Mouse (Mus musculus): ENCODE results near the gene Serpinb11. TPM values are rescaled to one million over a fixed set of nuclear protein-coding genes. Genes with fewer than 3 reads are reported as not detected.

The Serpinb11 gene
- total and polyA plus RNA-seq, 3 experiments, result not detected

GRCm38 (mm10) chr1:107376952-107377351 is 16.0 kb downstream of the Serpinb11 start:
- Histone ChIP-seq H3K4me3 (replicated peaks in 1 of 3; ENCODE audit: low read depth in 2 of 3, low read length in 2 of 3, poor library complexity in 1 of 3) (no peak overlapping the region), H3K4me1 (ENCODE audit: control insufficient read depth in 1 of 2, insufficient read depth in 2 of 2) (peaks cover 3 to 6% of the 10 kb centered on the region in 2 experiments), H3K79me2 (replicated peaks; ENCODE audit: control insufficient read depth, extremely low read depth, insufficient read depth, poor library complexity, severe bottlenecking) (no peaks in the 10 kb centered on the region), H3K36me3 (replicated peaks in 1 of 2; ENCODE audit: control insufficient read depth in 1 of 2, insufficient read depth in 1 of 2, low read length in 1 of 2) (no peaks in the 10 kb centered on the region), H3K27me3 (replicated peaks) (no peaks in the 10 kb centered on the region), H3K9ac (ENCODE audit: insufficient read depth, low read depth) (no peak overlapping the region), H3K4me2 (ENCODE audit: insufficient read depth, low read depth, poor library complexity, severe bottlenecking) (no peak overlapping the region), H3K9me3 (replicated peaks; ENCODE audit: low read length) (no peaks in the 10 kb centered on the region), H3K27ac (ENCODE audit: insufficient read depth, low read depth) (no peak overlapping the region)
- peak; percentile 64; the same call in 1 of the 2 replicates for TF ChIP-seq JUN (IDR thresholded peaks at IDR 0.05; ENCODE audit: insufficient read depth, low read depth, low read length)
- TF ChIP-seq NELFE (IDR thresholded peaks at IDR 0.05; ENCODE audit: low read depth, low read length), result no peak
- peak; percentile 60; the same call in 1 of the 2 replicates for TF ChIP-seq EP300 (IDR thresholded peaks at IDR 0.05; ENCODE audit: low read length)
- TF ChIP-seq IRF4 (IDR thresholded peaks at IDR 0.05; ENCODE audit: low read depth, low read length), result peak; percentile 60; the same call in 1 of the 2 replicates
- no peak for TF ChIP-seq SMC3 (IDR thresholded peaks at IDR 0.05; ENCODE audit: low read depth, low read length)
- DNase-seq (ENCODE audit: extremely low read depth), result peak; percentile 18
- in situ Hi-C loops (cut with MboI; ENCODE audit: low pct_ligation_motif_present, low pct_unique_long_range_greater_than_20kb, low sequenced_read_pairs) (no loop called here), dilution Hi-C loops (cut with MboI; ENCODE audit: extremely low pct_ligation_motif_present, extremely low pct_unique_long_range_greater_than_20kb, low sequenced_read_pairs) (no loop called here)

DNA sequence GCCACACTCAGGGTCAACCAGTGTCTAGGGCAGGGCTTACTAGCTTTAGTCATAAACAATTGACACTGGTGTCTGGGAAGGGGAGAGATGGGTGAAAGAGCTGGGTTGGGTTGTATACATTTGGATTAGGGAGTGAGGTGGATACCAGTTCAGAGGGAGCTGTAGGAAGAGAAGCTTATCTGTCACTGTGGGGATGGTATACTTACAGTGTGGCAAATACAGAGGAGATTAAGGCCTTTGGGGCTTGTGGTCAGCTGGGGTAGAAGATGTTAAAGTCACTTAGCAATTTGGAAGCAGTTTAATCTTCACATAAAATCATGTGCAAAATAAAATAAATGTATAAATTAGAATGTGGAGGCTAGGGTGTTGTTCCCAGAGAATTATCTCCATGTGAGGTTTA is 17.4 kb downstream of the Serpinb11 start:
- dilution Hi-C loops (cut with MboI; ENCODE audit: extremely low pct_ligation_motif_present, extremely low pct_unique_long_range_greater_than_20kb, low sequenced_read_pairs) (no loop called here), in situ Hi-C loops (cut with MboI; ENCODE audit: low pct_ligation_motif_present, low pct_unique_long_range_greater_than_20kb, low sequenced_read_pairs) (no loop called here)
- no peaks in the 10 kb centered on the region for H3K27me3 ChIP-seq (replicated peaks)
- DNase-seq (ENCODE audit: extremely low read depth), result no peak
- H3K79me2 ChIP-seq (replicated peaks; ENCODE audit: control insufficient read depth, extremely low read depth, insufficient read depth, poor library complexity, severe bottlenecking), result no peaks in the 10 kb centered on the region
- no peak overlapping the region for H3K4me3 ChIP-seq (replicated peaks in 1 of 3; ENCODE audit: low read depth in 2 of 3, low read length in 2 of 3, poor library complexity in 1 of 3)
- H3K27ac ChIP-seq (ENCODE audit: insufficient read depth, low read depth), result no peak overlapping the region
- no peak overlapping the region for H3K4me2 ChIP-seq (ENCODE audit: insufficient read depth, low read depth, poor library complexity, severe bottlenecking)
- no peak for TF ChIP-seq NRF1 (IDR thresholded peaks at IDR 0.05; ENCODE audit: low read depth, low read length)
- TF ChIP-seq E2F4 (IDR thresholded peaks at IDR 0.05; ENCODE audit: insufficient replicate concordance, low read depth, low read length), result no peak
- no peak for TF ChIP-seq PAX5 (IDR thresholded peaks at IDR 0.05; ENCODE audit: low read length)
- TF ChIP-seq SIN3A (IDR thresholded peaks at IDR 0.05; ENCODE audit: low read length), result no peak
- TF ChIP-seq NELFE (IDR thresholded peaks at IDR 0.05; ENCODE audit: low read depth, low read length), result no peak
- no peak for TF ChIP-seq MAFK (IDR thresholded peaks at IDR 0.05; ENCODE audit: insufficient replicate concordance, low read length)
- no peak for TF ChIP-seq BHLHE40 (IDR thresholded peaks at IDR 0.05; ENCODE audit: low read depth, low read length)
- TF ChIP-seq MAZ (IDR thresholded peaks at IDR 0.05; ENCODE audit: low read depth, low read length), result no peak
- TF ChIP-seq USF2 (conservative IDR thresholded peaks at IDR 0.05; ENCODE audit: low read depth, low read length), result no peak
- TF ChIP-seq CTCF (conservative IDR thresholded peaks at IDR 0.05 in 1 of 2, IDR thresholded peaks at IDR 0.05 in 1 of 2; ENCODE audit: low read depth in 2 of 2, low read length in 2 of 2), result no peak
- no peak for TF ChIP-seq MEF2A (IDR thresholded peaks at IDR 0.05; ENCODE audit: borderline replicate concordance, low read depth, low read length)
- TF ChIP-seq RAD21 (IDR thresholded peaks at IDR 0.05; ENCODE audit: low read depth, low read length), result no peak
- no peak for TF ChIP-seq MXI1 (IDR thresholded peaks at IDR 0.05; ENCODE audit: low read depth, low read length)
- TF ChIP-seq UBTF (IDR thresholded peaks at IDR 0.05; ENCODE audit: low read depth, low read length), result no peak
- no peak for TF ChIP-seq ELF1 (IDR thresholded peaks at IDR 0.05; ENCODE audit: low read depth, low read length)
- TF ChIP-seq TCF12 (IDR thresholded peaks at IDR 0.05; ENCODE audit: low read depth, low read length), result no peak
- TF ChIP-seq JUN (IDR thresholded peaks at IDR 0.05; ENCODE audit: insufficient read depth, low read depth, low read length), result no peak
- no peak for TF ChIP-seq ZC3H11A (IDR thresholded peaks at IDR 0.05; ENCODE audit: low read depth, low read length)
- no peak for TF ChIP-seq JUND (conservative IDR thresholded peaks at IDR 0.05; ENCODE audit: low read depth, low read length)
- H3K4me1 ChIP-seq (ENCODE audit: control insufficient read depth in 1 of 2, insufficient read depth in 2 of 2), result peaks cover 3 to 6% of the 10 kb centered on the region in 2 experiments
- H3K9ac ChIP-seq (ENCODE audit: insufficient read depth, low read depth), result no peak overlapping the region
- no peaks in the 10 kb centered on the region for H3K36me3 ChIP-seq (replicated peaks in 1 of 2; ENCODE audit: control insufficient read depth in 1 of 2, insufficient read depth in 1 of 2, low read length in 1 of 2)
- H3K9me3 ChIP-seq (replicated peaks; ENCODE audit: low read length), result no peaks in the 10 kb centered on the region

Measured in CH12.LX (cell line).